ENCODE assay signal across 16 mouse cellular contexts in genomic region chr6:33525695-33526366, GRCm38 (mm10).
DNase-seq lines count a peak whose midpoint lies in the region; ATAC-seq and TF ChIP-seq lines count a peak whose summit lies in the region.
"Had no signal": no experiment of that assay in that cellular context is flagged by ENCODE, and none has a peak within 500 bp of the region (broad histone marks: within the 10 kb centered on the region; RNA-seq: fewer than 3 reads in every experiment).

No protein-coding gene starts in this region.

- no peak for TF ChIP-seq CTCF in MEL (IDR thresholded peaks at IDR 0.05 in 2 of 3, conservative IDR thresholded peaks at IDR 0.05 in 1 of 3; ENCODE audit: control insufficient read depth in 1 of 3, insufficient read depth in 1 of 3, low read depth in 2 of 3, low read length in 3 of 3, poor library complexity in 1 of 3, severe bottlenecking in 1 of 3)

- no peak overlapping the region for H3K4me3 ChIP-seq in forebrain, embryonic 14.5 days (ENCODE audit: low read depth, low read length)
- H3K4me3 ChIP-seq in forebrain, embryonic 10.5 days, result no peak overlapping the region
- no peak overlapping the region for H3K4me3 ChIP-seq in MEL (ENCODE audit: control insufficient read depth in 1 of 2, insufficient read depth in 1 of 2, low read depth in 2 of 2, low read length in 2 of 2)
- no peak overlapping the region for H3K4me3 ChIP-seq in heart, embryonic 12.5 days
- H3K4me3 ChIP-seq: embryonic facial prominence, embryonic 15.5 days; heart, embryonic 10.5 days; liver, embryonic 12.5 days had no signal

- WGBS in forebrain, embryonic 14.5 days, result 63% methylated on average over 7 of the region's 7 CpGs
- WGBS in forebrain, embryonic 10.5 days, result 94% methylated on average over 7 of the region's 7 CpGs
- 73% methylated on average over 7 of the region's 7 CpGs for WGBS in heart, embryonic 12.5 days

- no peak for TF ChIP-seq POLR2A in MEL (IDR thresholded peaks at IDR 0.05; ENCODE audit: control insufficient read depth in 1 of 2, insufficient read depth in 1 of 2, low read depth in 1 of 2, low read length in 2 of 2, poor library complexity in 1 of 2)

- peak; percentile 88 for DNase-seq in forebrain, embryonic 14.5 days (ENCODE audit: low spot score)
- no peak for DNase-seq in forebrain, embryonic 10.5 days (ENCODE audit: extremely low spot score, low spot score)
- peak; percentile 18 for DNase-seq in MEL (ENCODE audit: low read depth, low spot score)
- peak; percentile 80 to 86 for DNase-seq in cerebellum, postnatal 10 days
- peak; percentile 79 for DNase-seq in layer of hippocampus, adult 9-11 months
- DNase-seq in retina, embryonic 14.5 days (ENCODE audit: low spot score), result no peak
- DNase-seq in heart, adult 11 months, result no peak
- DNase-seq: adrenal gland, postnatal 25 days; heart, postnatal 4 days; thymus, adult 18-20 months had no signal

- no peaks in the 10 kb centered on the region for H3K9me3 ChIP-seq in forebrain, embryonic 14.5 days (replicated peaks; ENCODE audit: control insufficient read depth, low read length)
- H3K9me3 ChIP-seq in forebrain, embryonic 10.5 days, result no peaks in the 10 kb centered on the region
- no peaks in the 10 kb centered on the region for H3K9me3 ChIP-seq in MEL (replicated peaks; ENCODE audit: insufficient read depth, low read length)
- no peaks in the 10 kb centered on the region for H3K9me3 ChIP-seq in heart, embryonic 12.5 days (replicated peaks)
- H3K9me3 ChIP-seq: embryonic facial prominence, embryonic 15.5 days; heart, embryonic 10.5 days; liver, embryonic 12.5 days had no signal

- H3K27me3 ChIP-seq in forebrain, embryonic 14.5 days (replicated peaks; ENCODE audit: control insufficient read depth, insufficient read depth, low read length), result no peaks in the 10 kb centered on the region
- no peaks in the 10 kb centered on the region for H3K27me3 ChIP-seq in forebrain, embryonic 10.5 days (ENCODE audit: poor library complexity, severe bottlenecking)
- H3K27me3 ChIP-seq in MEL (ENCODE audit: control insufficient read depth in 1 of 2, insufficient read depth in 2 of 2, low read length in 2 of 2), result no peaks in the 10 kb centered on the region
- no peaks in the 10 kb centered on the region for H3K27me3 ChIP-seq in heart, embryonic 12.5 days (replicated peaks)
- H3K27me3 ChIP-seq: embryonic facial prominence, embryonic 15.5 days; liver, embryonic 12.5 days had no signal

- no peak overlapping the region for H3K9ac ChIP-seq in forebrain, embryonic 14.5 days (ENCODE audit: low read length)
- no peak overlapping the region for H3K9ac ChIP-seq in MEL (ENCODE audit: control insufficient read depth, low read depth, low read length, poor library complexity, severe bottlenecking)
- no peak overlapping the region for H3K9ac ChIP-seq in heart, embryonic 12.5 days
- H3K9ac ChIP-seq: embryonic facial prominence, embryonic 15.5 days; liver, embryonic 12.5 days had no signal

- no peak for TF ChIP-seq RAD21 in MEL (IDR thresholded peaks at IDR 0.05; ENCODE audit: low read depth, low read length)

- peak overlapping the region; percentile 72; the same call in 1 of the 2 replicates for H3K27ac ChIP-seq in forebrain, embryonic 14.5 days (ENCODE audit: low read depth, low read length)
- no peak overlapping the region for H3K27ac ChIP-seq in forebrain, embryonic 10.5 days
- H3K27ac ChIP-seq in MEL (ENCODE audit: control insufficient read depth, low read depth, low read length), result no peak overlapping the region
- no peak overlapping the region for H3K27ac ChIP-seq in heart, embryonic 12.5 days (ENCODE audit: poor library complexity, severe bottlenecking)
- H3K27ac ChIP-seq: embryonic facial prominence, embryonic 15.5 days; heart, embryonic 10.5 days; liver, embryonic 12.5 days had no signal

- peak in 1 of 2 experiments; percentile 22; a peak in 2 of 4 replicates for TF ChIP-seq EP300 in MEL (IDR thresholded peaks at IDR 0.05; ENCODE audit: low read depth in 1 of 2, low read length in 2 of 2)

- no peaks in the 10 kb centered on the region for H3K79me2 ChIP-seq in MEL (ENCODE audit: control insufficient read depth, insufficient read depth, low read length, poor library complexity)

- peaks cover 12% of the 10 kb centered on the region for H3K4me1 ChIP-seq in forebrain, embryonic 14.5 days (ENCODE audit: control insufficient read depth, insufficient read depth, low read length)
- no peaks in the 10 kb centered on the region for H3K4me1 ChIP-seq in forebrain, embryonic 10.5 days
- H3K4me1 ChIP-seq in MEL (ENCODE audit: control insufficient read depth in 1 of 2, insufficient read depth in 2 of 2, low read length in 2 of 2), result peaks cover 0 to 3% of the 10 kb centered on the region in 2 experiments; a peak in 3 of 4 replicates
- H3K4me1 ChIP-seq in heart, embryonic 12.5 days (replicated peaks), result no peaks in the 10 kb centered on the region
- H3K4me1 ChIP-seq: embryonic facial prominence, embryonic 15.5 days; heart, embryonic 10.5 days had no signal

- no peaks in the 10 kb centered on the region for H3K36me3 ChIP-seq in forebrain, embryonic 14.5 days (ENCODE audit: control insufficient read depth, insufficient read depth, low read length)
- no peaks in the 10 kb centered on the region for H3K36me3 ChIP-seq in forebrain, embryonic 10.5 days (replicated peaks)
- peaks cover 0 to 6% of the 10 kb centered on the region in 2 experiments; a peak in 1 of 4 replicates for H3K36me3 ChIP-seq in MEL (ENCODE audit: control insufficient read depth in 1 of 2, insufficient read depth in 2 of 2, low read length in 2 of 2)
- H3K36me3 ChIP-seq in heart, embryonic 12.5 days, result no peaks in the 10 kb centered on the region
- H3K36me3 ChIP-seq: embryonic facial prominence, embryonic 15.5 days; heart, embryonic 10.5 days; liver, embryonic 12.5 days had no signal

- H3K4me2 ChIP-seq in forebrain, embryonic 14.5 days (ENCODE audit: low read length), result no peak overlapping the region
- H3K4me2 ChIP-seq in heart, embryonic 12.5 days, result no peak overlapping the region
- H3K4me2 ChIP-seq: embryonic facial prominence, embryonic 15.5 days; liver, embryonic 12.5 days had no signal

- ATAC-seq in forebrain, embryonic 14.5 days, result peak; percentile 91
- ATAC-seq in heart, embryonic 12.5 days (ENCODE audit: insufficient number of reproducible peaks, low FRiP score), result no peak
- ATAC-seq: intestine, postnatal 0 days; liver, embryonic 12.5 days; lung, postnatal 0 days had no signal

TF ChIP-seq in MEL, 35 proteins besides CTCF, POLR2A, EP300 and RAD21:
- peak; percentile 38; the same call in 1 of the 2 replicates for TF ChIP-seq TCF12 (IDR thresholded peaks at IDR 0.05; ENCODE audit: low read depth, low read length)
- TF ChIP-seq ZKSCAN1 (IDR thresholded peaks at IDR 0.05; ENCODE audit: low read depth, low read length), result no peak

Comparison
In these comparisons a context has a peak if more than half of its experiments do, and no peak if none do; other contexts are left out.
1. DNase-seq: peak in forebrain, embryonic 14.5 days (single experiment), MEL (single experiment), cerebellum, postnatal 10 days (2 of 2) and layer of hippocampus, adult 9-11 months (single experiment); none in forebrain, embryonic 10.5 days (single experiment), retina, embryonic 14.5 days (single experiment) and heart, adult 11 months (single experiment).